Mouse (Mus musculus) liver, postnatal 0 days (tissue): ENCODE measurements around the gene Rhod. TPM values are rescaled to one million over a fixed set of nuclear protein-coding genes. Genes with fewer than 3 reads are reported as not detected.
A peak's percentile ranks its signal among the peaks of the same experiment; 100 is the strongest.

Source experiments
- ATAC-seq: fragments of 200-750 bp; cut with Nextera tagmentation; 2 replicates; pipeline ENCODE4 v1.8.0; 2017; ENCODE audit warnings: mild to moderate bottlenecking, moderate library complexity
- DNase-seq: peaks from one replicate; pipeline ENCODE4 v3.0.0-alpha.2; 2016
- H3K27ac ChIP-seq: fragments of 300-500 bp; sonication (generic); 2 replicates; pipeline ENCODE4 v1.5.1; 2014; ENCODE audit warnings: antibody characterized with exemption, moderate library complexity, mild to moderate bottlenecking, low read depth
- H3K27me3 ChIP-seq: fragments of 300-500 bp; sonication (generic); 2 replicates; pipeline ENCODE4 v1.6.1; 2014; ENCODE audit warnings: low read length, control low read depth, mixed read lengths; ENCODE audit not compliant: insufficient read depth
- H3K36me3 ChIP-seq: fragments of 300-500 bp; sonication (generic); replicated peaks from 2 replicates; pipeline ENCODE4 v1.6.1; 2014; ENCODE audit warnings: mild to moderate bottlenecking, control low read depth, low read length, moderate library complexity, mixed read lengths; ENCODE audit not compliant: insufficient read depth
- H3K4me1 ChIP-seq: fragments of 300-500 bp; sonication (generic); 2 replicates; pipeline ENCODE4 v1.6.1; 2014; ENCODE audit warnings: antibody characterized with exemption, mild to moderate bottlenecking, control low read depth; ENCODE audit not compliant: insufficient read depth
- H3K4me2 ChIP-seq: fragments of 300-500 bp; sonication (generic); 2 replicates; pipeline ENCODE4 v1.6.1; 2014; ENCODE audit warnings: low read depth, mild to moderate bottlenecking, low read length, moderate library complexity, mixed read lengths
- H3K4me3 ChIP-seq: fragments of 300-500 bp; sonication (generic); 2 replicates; pipeline ENCODE4 v1.5.1; 2014; ENCODE audit warnings: low read depth, low read length
- H3K9ac ChIP-seq: fragments of 300-500 bp; sonication (generic); replicated peaks from 2 replicates; pipeline ENCODE4 v1.6.1; 2014; ENCODE audit warnings: mild to moderate bottlenecking, moderate library complexity
- H3K9me3 ChIP-seq: fragments of 300-500 bp; sonication (generic); 2 replicates; pipeline ENCODE4 v1.6.1; 2016; ENCODE audit warnings: mild to moderate bottlenecking, control low read depth, low read length, mixed read lengths
- CTCF ChIP-seq: sonication (generic); IDR thresholded peaks from 2 replicates; pipeline ENCODE4 v1.5.1; 2016; ENCODE audit warnings: antibody characterized with exemption, low read depth
- EP300 ChIP-seq: IDR thresholded peaks from 2 replicates; pipeline ENCODE4 v1.6.1; 2016; ENCODE audit warnings: antibody characterized with exemption, low read depth, mild to moderate bottlenecking
- WGBS: fragments of 180-500 bp; shearing (Covaris S2); extraction: QIAGEN DNeasy Blood & Tissue Kit; methylation state at CpG from one replicate; pipeline ENCODE4 v1.1.7; 2014; ENCODE audit not compliant: insufficient replicate concordance; 5-methylcytosine and 5-hydroxymethylcytosine counted together
- polyA plus RNA-seq: library from polyadenylated mRNA; unstranded; fragments of >200 nt; fragmentation: Nextera tagmentation; extraction: Ambion mirVana; gene quantifications from 2 replicates; pipeline ENCODE4 v1.2.1, GENCODE M21; 2015

Rhod gene
- polyA plus RNA-seq, 1 experiment from 2014 or later, result 14.8 TPM

GRCm38 (mm10) chr19:4396998-4397797, 42.0 kb downstream of the Rhod start:
- ATAC-seq (peak; percentile 91), DNase-seq (peak; percentile 99)
- TF ChIP-seq CTCF, result no peak
- no peak for TF ChIP-seq EP300
- H3K27me3 ChIP-seq, result no peaks in the 10 kb centered on the region
- peak overlapping the region; percentile 96 for H3K27ac ChIP-seq
- H3K36me3 ChIP-seq, result peaks cover 8% of the 10 kb centered on the region
- peak overlapping the region; percentile 100 for H3K4me2 ChIP-seq
- H3K4me1 ChIP-seq, result peaks cover 21% of the 10 kb centered on the region
- WGBS, result 3% methylated on average over 43 of the region's 90 CpGs
- peak overlapping the region; percentile 99 for H3K9ac ChIP-seq
- H3K9me3 ChIP-seq, result no peaks in the 10 kb centered on the region
- peak overlapping the region; percentile 100 for H3K4me3 ChIP-seq

- H3K36me3 ChIP-seq, result peaks cover 9% of the 10 kb centered on the region
- no peaks in the 10 kb centered on the region for H3K27me3 ChIP-seq
- DNase-seq (peak; percentile 59), ATAC-seq (peak; percentile 8)
- H3K4me3 ChIP-seq, result peak overlapping the region; percentile 100
- peak overlapping the region; percentile 72 for H3K4me2 ChIP-seq
- TF ChIP-seq CTCF (no peak), EP300 (no peak)
- WGBS, result under 1% methylated on average over 55 of the region's 80 CpGs
- peaks cover 21% of the 10 kb centered on the region for H3K4me1 ChIP-seq
- H3K9me3 ChIP-seq, result no peaks in the 10 kb centered on the region
- peak overlapping the region; percentile 96 for H3K27ac ChIP-seq
- peak overlapping the region; percentile 99 for H3K9ac ChIP-seq
Observed at GRCm38 (mm10) chr19:4396081-4396997, 42.9 kb downstream of the Rhod start.

GRCm38 (mm10) chr19:4387276-4387675, 52.0 kb downstream of the Rhod start:
- Histone ChIP-seq H3K4me2 (no peak overlapping the region), H3K27ac (no peak overlapping the region), H3K27me3 (no peaks in the 10 kb centered on the region), H3K4me1 (no peaks in the 10 kb centered on the region), H3K4me3 (no peak overlapping the region), H3K9me3 (no peaks in the 10 kb centered on the region), H3K36me3 (peaks cover 41% of the 10 kb centered on the region), H3K9ac (no peak overlapping the region)
- DNase-seq (no peak), ATAC-seq (no peak)
- TF ChIP-seq EP300 (no peak), CTCF (no peak)

- no peak overlapping the region for H3K27ac ChIP-seq
- ATAC-seq (no peak), DNase-seq (no peak)
- no peak overlapping the region for H3K4me2 ChIP-seq
- peaks cover 31% of the 10 kb centered on the region for H3K36me3 ChIP-seq
- no peaks in the 10 kb centered on the region for H3K27me3 ChIP-seq
- TF ChIP-seq CTCF (no peak), EP300 (no peak)
- H3K4me1 ChIP-seq, result no peaks in the 10 kb centered on the region
- 78% methylated on average over 4 of the region's 4 CpGs for WGBS
- no peak overlapping the region for H3K4me3 ChIP-seq
- no peaks in the 10 kb centered on the region for H3K9me3 ChIP-seq
- H3K9ac ChIP-seq, result no peak overlapping the region
Observed at GRCm38 (mm10) chr19:4385026-4385425, 54.2 kb downstream of the Rhod start.

- H3K9me3 ChIP-seq, result no peaks in the 10 kb centered on the region
- ATAC-seq (no peak), DNase-seq (no peak)
- H3K9ac ChIP-seq, result no peak overlapping the region
- TF ChIP-seq CTCF (peak; percentile 17; the same call in 1 of the 2 replicates), EP300 (no peak)
- peaks cover 33% of the 10 kb centered on the region for H3K36me3 ChIP-seq
- H3K4me1 ChIP-seq, result no peaks in the 10 kb centered on the region
- H3K27me3 ChIP-seq, result no peaks in the 10 kb centered on the region
- H3K4me3 ChIP-seq, result no peak overlapping the region
- 22% methylated on average over 1 of the region's 1 CpGs for WGBS
- H3K4me2 ChIP-seq, result no peak overlapping the region
- no peak overlapping the region for H3K27ac ChIP-seq
Observed at GRCm38 (mm10) chr19:4384322-4384721, 54.9 kb downstream of the Rhod start.

GRCm38 (mm10) chr19:4383306-4383705, 55.9 kb downstream of the Rhod start:
- TF ChIP-seq CTCF (peak; percentile 9; the same call in 1 of the 2 replicates), EP300 (no peak)
- H3K4me2 ChIP-seq, result no peak overlapping the region
- H3K27me3 ChIP-seq, result no peaks in the 10 kb centered on the region
- H3K9me3 ChIP-seq, result no peaks in the 10 kb centered on the region
- H3K4me3 ChIP-seq, result no peak overlapping the region
- peaks cover 28% of the 10 kb centered on the region for H3K36me3 ChIP-seq
- no peak overlapping the region for H3K9ac ChIP-seq
- no peaks in the 10 kb centered on the region for H3K4me1 ChIP-seq
- ATAC-seq (no peak), DNase-seq (no peak)
- H3K27ac ChIP-seq, result no peak overlapping the region
